Mouse (Mus musculus) intestine, postnatal 0 days (tissue): ENCODE measurements around the gene Nphp1. TPM values are rescaled to one million over a fixed set of nuclear protein-coding genes. Genes with fewer than 3 reads are reported as not detected.

ENCODE experiments used
- ATAC-seq: fragments of 200-750 bp; cut with Nextera tagmentation; 2 replicates; pipeline ENCODE4 v1.8.0; 2017; ENCODE audit warnings: mild to moderate bottlenecking, moderate TSS enrichment, moderate library complexity
- H3K27ac ChIP-seq: fragments of 300-500 bp; sonication (generic); 2 replicates; pipeline ENCODE4 v1.5.1; 2014; ENCODE audit warnings: mild to moderate bottlenecking, low read depth, low read length, moderate library complexity
- H3K27me3 ChIP-seq: fragments of 300-500 bp; sonication (generic); replicated peaks from 2 replicates; pipeline ENCODE4 v1.6.1; 2014; ENCODE audit warnings: low read length, mixed read lengths; ENCODE audit not compliant: control insufficient read depth, insufficient read depth
- H3K36me3 ChIP-seq: fragments of 300-500 bp; sonication (generic); 2 replicates; pipeline ENCODE4 v1.6.1; 2014; ENCODE audit warnings: mild to moderate bottlenecking, moderate library complexity; ENCODE audit not compliant: control insufficient read depth, insufficient read depth
- H3K4me1 ChIP-seq: fragments of 300-500 bp; sonication (generic); replicated peaks from 2 replicates; pipeline ENCODE4 v1.6.1; 2014; ENCODE audit warnings: antibody characterized with exemption, low read length, mixed read lengths; ENCODE audit not compliant: control insufficient read depth, insufficient read depth
- H3K4me2 ChIP-seq: fragments of 300-500 bp; sonication (generic); replicated peaks from 2 replicates; pipeline ENCODE4 v1.6.1; 2014; ENCODE audit warnings: low read depth, mild to moderate bottlenecking, moderate library complexity
- H3K4me3 ChIP-seq: fragments of 300-500 bp; sonication (generic); 2 replicates; pipeline ENCODE4 v1.5.1; 2014; ENCODE audit warnings: low read depth, low read length
- H3K9ac ChIP-seq: fragments of 300-500 bp; sonication (generic); 2 replicates; pipeline ENCODE4 v1.6.1; 2014; ENCODE audit warnings: mild to moderate bottlenecking, low read depth, low read length
- H3K9me3 ChIP-seq: fragments of 300-500 bp; sonication (generic); 2 replicates; pipeline ENCODE4 v1.6.1; 2016; ENCODE audit warnings: mixed run types; ENCODE audit not compliant: control insufficient read depth
- CTCF ChIP-seq: sonication (generic); IDR thresholded peaks from 2 replicates; pipeline ENCODE4 v1.5.1; 2016; ENCODE audit warnings: low read depth, mild to moderate bottlenecking, control low read depth, antibody characterized with exemption, moderate library complexity
- WGBS: fragments of 180-500 bp; shearing (Covaris S2); extraction: QIAGEN DNeasy Blood & Tissue Kit; methylation state at CpG from one replicate; pipeline ENCODE4 v1.1.7; 2014; 5-methylcytosine and 5-hydroxymethylcytosine counted together
- polyA plus RNA-seq: library from polyadenylated mRNA; unstranded; fragments of >200 nt; fragmentation: Nextera tagmentation; extraction: Ambion mirVana; gene quantifications from 2 replicates; pipeline ENCODE4 v1.2.1, GENCODE M21; 2015

Nphp1 gene
- polyA plus RNA-seq, 1 experiment from 2014 or later = 13.0 TPM

- Histone ChIP-seq H3K27ac (no peak overlapping the region; the same call in 1 of the 2 replicates), H3K9ac (no peak overlapping the region), H3K4me2 (no peak overlapping the region), H3K4me1 (peaks cover 10% of the 10 kb centered on the region), H3K9me3 (no peaks in the 10 kb centered on the region), H3K4me3 (no peak overlapping the region), H3K36me3 (no peaks in the 10 kb centered on the region; the same call in 1 of the 2 replicates), H3K27me3 (no peaks in the 10 kb centered on the region)
- ATAC-seq = no peak
- peak; percentile 23; the same call in 1 of the 2 replicates for TF ChIP-seq CTCF
- 90% methylated on average over 3 of the region's 3 CpGs for WGBS
These were observed 50.8 kb downstream of the Nphp1 start for GRCm38 (mm10) chr2:127737885-127738284.

GRCm38 (mm10) chr2:127736631-127737209 lies 52.0 kb downstream of the Nphp1 start:
- Histone ChIP-seq H3K27me3 (no peaks in the 10 kb centered on the region), H3K4me1 (peaks cover 10% of the 10 kb centered on the region), H3K27ac (peak overlapping the region; percentile 95), H3K9ac (no peak overlapping the region), H3K36me3 (no peaks in the 10 kb centered on the region; the same call in 1 of the 2 replicates), H3K9me3 (no peaks in the 10 kb centered on the region), H3K4me3 (no peak overlapping the region), H3K4me2 (no peak overlapping the region)
- ATAC-seq = no peak
- 61% methylated on average over 6 of the region's 6 CpGs for WGBS
- no peak for TF ChIP-seq CTCF

- peak overlapping the region; percentile 96 for H3K27ac ChIP-seq
- 25% methylated on average over 9 of the region's 9 CpGs for WGBS
- no peak overlapping the region for H3K4me3 ChIP-seq
- H3K9me3 ChIP-seq = no peaks in the 10 kb centered on the region
- peaks cover 10% of the 10 kb centered on the region for H3K4me1 ChIP-seq
- H3K27me3 ChIP-seq = no peaks in the 10 kb centered on the region
- no peak overlapping the region for H3K9ac ChIP-seq
- peak; percentile 93 for ATAC-seq
- H3K4me2 ChIP-seq = peak overlapping the region; percentile 32
- TF ChIP-seq CTCF = no peak; the same call in 1 of the 2 replicates
- no peaks in the 10 kb centered on the region; the same call in 1 of the 2 replicates for H3K36me3 ChIP-seq
These were observed 53.1 kb downstream of the Nphp1 start for GRCm38 (mm10) chr2:127735512-127736145.

- Histone ChIP-seq H3K27me3 (no peaks in the 10 kb centered on the region), H3K27ac (peak overlapping the region; percentile 96), H3K36me3 (no peaks in the 10 kb centered on the region; the same call in 1 of the 2 replicates), H3K4me3 (no peak overlapping the region), H3K9ac (no peak overlapping the region), H3K9me3 (no peaks in the 10 kb centered on the region), H3K4me1 (peaks cover 10% of the 10 kb centered on the region), H3K4me2 (peak overlapping the region; percentile 32; the same call in 1 of the 2 replicates)
- 37% methylated on average over 5 of the region's 5 CpGs for WGBS
- peak; percentile 67 for ATAC-seq
- TF ChIP-seq CTCF = no peak
These were observed 53.8 kb downstream of the Nphp1 start for GRCm38 (mm10) chr2:127734889-127735288.

GRCm38 (mm10) chr2:127730301-127730997 lies 58.2 kb downstream of the Nphp1 start:
- no peak for TF ChIP-seq CTCF
- 58% methylated on average over 7 of the region's 7 CpGs for WGBS
- H3K4me1 ChIP-seq = 0 out of 2 replicates have a peak, but pooled peaks cover 6% of the 10 kb centered on the region
- peak overlapping the region; percentile 96 for H3K27ac ChIP-seq
- no peaks in the 10 kb centered on the region; the same call in 1 of the 2 replicates for H3K36me3 ChIP-seq
- H3K9me3 ChIP-seq = no peaks in the 10 kb centered on the region
- peak overlapping the region; percentile 55 for H3K9ac ChIP-seq
- no peak for ATAC-seq
- H3K4me3 ChIP-seq = no peak overlapping the region
- H3K4me2 ChIP-seq = no peak overlapping the region; the same call in 1 of the 2 replicates
- no peaks in the 10 kb centered on the region for H3K27me3 ChIP-seq

- H3K9ac ChIP-seq = peak within 1 kb of the TSS; percentile 55
- H3K4me3 ChIP-seq = peak within 1 kb of the TSS; percentile 47
- WGBS = under 1% methylated on average over 26 of the region's 26 CpGs
- H3K9me3 ChIP-seq = no peaks in the 10 kb centered on the region
- peak; percentile 55 for ATAC-seq
- no peak for TF ChIP-seq CTCF
- no peaks in the 10 kb centered on the region; the same call in 1 of the 2 replicates for H3K36me3 ChIP-seq
- 0 out of 2 replicates have a peak, but pooled peaks cover 6% of the 10 kb centered on the region for H3K4me1 ChIP-seq
- peak within 1 kb of the TSS; percentile 68 for H3K4me2 ChIP-seq
- no peaks in the 10 kb centered on the region for H3K27me3 ChIP-seq
- peak within 1 kb of the TSS; percentile 96 for H3K27ac ChIP-seq
These were observed 59.0 kb downstream of the Nphp1 start, which contains the start of gene Mall for GRCm38 (mm10) chr2:127729671-127730070. Gene Mall, minus strand, starts transcription at chr2:127729932.
